Mouse (Mus musculus): ENCODE data around the gene Spaca3. TPM values are rescaled to one million over a fixed set of nuclear protein-coding genes. Genes with fewer than 3 reads are reported as not detected.
A peak's percentile ranks its signal among the peaks of the same experiment; 100 is the strongest.

Spaca3 gene
- polyA plus RNA-seq, 1 experiment from 2014 or later = not detected

DNA sequence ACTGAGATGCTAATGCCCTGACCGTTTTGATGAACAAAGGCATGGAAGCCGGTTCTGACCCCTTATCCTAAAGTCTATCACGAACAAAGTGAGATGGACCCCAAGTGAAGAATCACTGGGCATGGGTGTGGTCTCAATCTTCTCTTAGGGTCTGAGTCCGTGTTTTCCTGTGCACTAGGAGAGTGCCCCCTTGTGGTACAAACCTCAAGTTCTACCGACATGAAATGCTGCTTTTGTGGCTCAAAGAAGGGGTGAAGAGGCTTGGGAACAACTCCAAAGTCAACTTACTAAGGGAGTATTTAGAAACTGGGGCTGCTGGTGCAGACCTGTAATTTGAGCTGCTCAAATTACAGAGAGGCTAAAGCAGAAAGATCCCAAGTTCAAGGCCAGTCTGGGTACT lies 6.3 kb upstream of the Spaca3 start:
- no peak overlapping the region for H3K4me3 ChIP-seq (ENCODE audit: low read depth, low read length)
- ATAC-seq (replicated peaks; ENCODE audit: low FRiP score, low TSS enrichment, low read depth) (no peak), DNase-seq (ENCODE audit: low spot score) (no peak)
- no peak overlapping the region for H3K9ac ChIP-seq (ENCODE audit: low read length)
- H3K4me1 ChIP-seq (replicated peaks; ENCODE audit: control insufficient read depth, insufficient read depth, low read length) = no peaks in the 10 kb centered on the region
- WGBS = 48% methylated on average over 5 of the region's 5 CpGs
- H3K9me3 ChIP-seq (ENCODE audit: control insufficient read depth, low read length) = no peaks in the 10 kb centered on the region
- H3K27ac ChIP-seq (ENCODE audit: low read depth) = no peak overlapping the region
- H3K27me3 ChIP-seq (replicated peaks; ENCODE audit: control insufficient read depth, insufficient read depth, low read length) = no peaks in the 10 kb centered on the region
- no peak overlapping the region for H3K4me2 ChIP-seq (ENCODE audit: low read length)
- H3K36me3 ChIP-seq (ENCODE audit: control insufficient read depth, insufficient read depth, low read length) = no peaks in the 10 kb centered on the region

DNA sequence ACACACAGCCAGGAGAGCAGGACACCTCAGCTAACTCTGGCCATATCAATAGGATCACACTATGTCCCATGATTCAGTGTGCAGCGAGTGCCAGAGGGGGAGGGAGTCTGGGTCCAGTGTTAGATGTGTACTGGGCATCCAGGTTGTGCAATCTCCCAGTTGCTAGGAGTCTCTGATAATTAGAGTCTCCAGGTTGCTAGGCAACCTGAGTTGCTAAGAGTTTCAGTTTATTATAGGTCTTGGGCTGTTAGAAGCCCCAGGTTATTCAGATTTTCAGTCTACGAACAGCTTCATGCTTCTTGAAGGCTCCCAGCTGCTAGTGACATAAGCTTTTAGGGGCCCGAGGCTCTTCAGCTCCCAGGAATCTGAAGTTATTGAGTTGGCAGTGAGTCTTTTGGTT lies 5.2 kb upstream of the Spaca3 start:
- no peak overlapping the region for H3K9ac ChIP-seq (ENCODE audit: low read length)
- no peak overlapping the region for H3K27ac ChIP-seq (ENCODE audit: low read depth)
- H3K4me2 ChIP-seq (ENCODE audit: low read length) = no peak overlapping the region
- no peak for DNase-seq (ENCODE audit: low spot score)
- H3K4me1 ChIP-seq (replicated peaks; ENCODE audit: control insufficient read depth, insufficient read depth, low read length) = no peaks in the 10 kb centered on the region
- peak; percentile 33; the same call in 1 of the 2 replicates for ATAC-seq (replicated peaks; ENCODE audit: low FRiP score, low TSS enrichment, low read depth)
- no peaks in the 10 kb centered on the region for H3K27me3 ChIP-seq (replicated peaks; ENCODE audit: control insufficient read depth, insufficient read depth, low read length)
- 33% methylated on average over 3 of the region's 3 CpGs for WGBS
- H3K4me3 ChIP-seq (ENCODE audit: low read depth, low read length) = no peak overlapping the region
- H3K9me3 ChIP-seq (ENCODE audit: control insufficient read depth, low read length) = no peaks in the 10 kb centered on the region
- H3K36me3 ChIP-seq (ENCODE audit: control insufficient read depth, insufficient read depth, low read length) = no peaks in the 10 kb centered on the region

DNA sequence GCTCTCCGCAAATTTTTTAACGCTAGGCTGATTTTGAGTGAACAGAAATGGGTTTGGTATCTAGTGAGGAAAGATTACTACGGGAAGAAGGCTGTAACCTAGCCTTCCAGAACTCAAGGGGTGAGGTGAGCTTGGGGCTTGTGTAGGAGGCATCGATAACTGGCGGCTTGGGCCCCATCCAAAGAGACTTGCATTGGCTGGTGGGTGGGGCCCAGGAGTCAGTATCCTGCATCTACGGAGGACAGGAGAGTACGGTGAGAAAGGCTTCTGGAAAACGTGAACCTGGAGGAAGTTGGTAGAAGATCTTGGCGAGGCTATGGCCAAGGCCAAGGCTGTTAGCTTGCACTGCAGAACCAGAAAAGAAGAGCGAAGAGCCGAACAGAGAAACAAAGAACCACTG lies 3.7 kb upstream of the Spaca3 start:
- Histone ChIP-seq H3K4me1 (replicated peaks; ENCODE audit: control insufficient read depth, insufficient read depth, low read length) (no peaks in the 10 kb centered on the region), H3K4me3 (ENCODE audit: low read depth, low read length) (no peak overlapping the region), H3K27me3 (replicated peaks; ENCODE audit: control insufficient read depth, insufficient read depth, low read length) (no peaks in the 10 kb centered on the region), H3K27ac (ENCODE audit: low read depth) (no peak overlapping the region), H3K9ac (ENCODE audit: low read length) (no peak overlapping the region), H3K36me3 (ENCODE audit: control insufficient read depth, insufficient read depth, low read length) (no peaks in the 10 kb centered on the region), H3K4me2 (ENCODE audit: low read length) (no peak overlapping the region), H3K9me3 (ENCODE audit: control insufficient read depth, low read length) (no peaks in the 10 kb centered on the region)
- ATAC-seq (replicated peaks; ENCODE audit: low FRiP score, low TSS enrichment, low read depth) (no peak), DNase-seq (ENCODE audit: low spot score) (no peak)
- WGBS = 84% methylated on average over 11 of the region's 11 CpGs

DNA sequence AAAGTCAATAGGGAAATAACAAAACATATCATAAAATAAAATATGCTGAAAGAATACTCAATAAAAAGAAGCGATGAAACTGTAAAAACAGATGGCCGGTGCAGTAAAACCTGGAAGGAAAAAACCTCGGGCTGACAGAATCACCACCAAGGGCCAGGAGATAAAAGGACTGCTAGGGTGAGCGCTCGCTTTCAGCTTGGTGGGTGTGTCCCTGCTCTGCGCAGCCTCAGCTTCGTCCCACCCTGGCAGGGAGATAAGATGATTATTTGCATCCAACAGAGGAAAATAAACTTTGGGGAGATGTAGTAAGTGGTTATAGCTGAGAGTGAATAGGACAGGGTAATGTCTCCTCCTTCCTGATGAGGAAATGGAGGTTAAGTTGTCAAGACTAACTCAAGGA lies 3.3 kb upstream of the Spaca3 start:
- WGBS = 49% methylated on average over 7 of the region's 7 CpGs
- Histone ChIP-seq H3K9me3 (ENCODE audit: control insufficient read depth, low read length) (no peaks in the 10 kb centered on the region), H3K27me3 (replicated peaks; ENCODE audit: control insufficient read depth, insufficient read depth, low read length) (no peaks in the 10 kb centered on the region), H3K27ac (ENCODE audit: low read depth) (no peak overlapping the region), H3K4me3 (ENCODE audit: low read depth, low read length) (no peak overlapping the region), H3K9ac (ENCODE audit: low read length) (no peak overlapping the region), H3K4me1 (replicated peaks; ENCODE audit: control insufficient read depth, insufficient read depth, low read length) (no peaks in the 10 kb centered on the region), H3K4me2 (ENCODE audit: low read length) (no peak overlapping the region), H3K36me3 (ENCODE audit: control insufficient read depth, insufficient read depth, low read length) (no peaks in the 10 kb centered on the region)
- no peak for ATAC-seq (replicated peaks; ENCODE audit: low FRiP score, low TSS enrichment, low read depth)
- DNase-seq (ENCODE audit: low spot score) = no peak

DNA sequence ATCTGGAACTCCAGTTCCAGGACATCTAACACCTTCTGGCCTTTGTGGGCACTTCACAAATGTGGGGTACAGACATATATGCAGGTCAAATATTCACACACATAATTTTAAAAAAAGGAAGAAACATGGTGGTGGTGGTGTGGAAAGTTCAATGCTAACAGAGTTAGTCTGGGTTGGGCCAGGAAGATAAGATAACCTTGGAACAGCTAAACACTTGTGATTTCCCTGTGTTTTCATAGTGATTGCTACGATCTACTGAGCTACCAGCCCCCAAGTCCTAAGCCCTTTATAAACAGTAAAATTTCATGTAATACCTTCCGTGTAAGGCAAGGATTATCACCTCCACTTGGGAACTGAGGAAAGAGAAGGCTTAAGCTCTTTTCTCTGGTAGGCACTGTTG lies 1.3 kb upstream of the Spaca3 start:
- Histone ChIP-seq H3K4me2 (ENCODE audit: low read length) (no peak overlapping the region), H3K9ac (ENCODE audit: low read length) (no peak overlapping the region), H3K4me3 (ENCODE audit: low read depth, low read length) (no peak overlapping the region), H3K36me3 (ENCODE audit: control insufficient read depth, insufficient read depth, low read length) (no peaks in the 10 kb centered on the region), H3K4me1 (replicated peaks; ENCODE audit: control insufficient read depth, insufficient read depth, low read length) (no peaks in the 10 kb centered on the region), H3K9me3 (ENCODE audit: control insufficient read depth, low read length) (no peaks in the 10 kb centered on the region), H3K27ac (ENCODE audit: low read depth) (no peak overlapping the region), H3K27me3 (replicated peaks; ENCODE audit: control insufficient read depth, insufficient read depth, low read length) (no peaks in the 10 kb centered on the region)
- ATAC-seq (replicated peaks; ENCODE audit: low FRiP score, low TSS enrichment, low read depth) (no peak), DNase-seq (ENCODE audit: low spot score) (no peak)
- 62% methylated on average over 2 of the region's 2 CpGs for WGBS

DNA sequence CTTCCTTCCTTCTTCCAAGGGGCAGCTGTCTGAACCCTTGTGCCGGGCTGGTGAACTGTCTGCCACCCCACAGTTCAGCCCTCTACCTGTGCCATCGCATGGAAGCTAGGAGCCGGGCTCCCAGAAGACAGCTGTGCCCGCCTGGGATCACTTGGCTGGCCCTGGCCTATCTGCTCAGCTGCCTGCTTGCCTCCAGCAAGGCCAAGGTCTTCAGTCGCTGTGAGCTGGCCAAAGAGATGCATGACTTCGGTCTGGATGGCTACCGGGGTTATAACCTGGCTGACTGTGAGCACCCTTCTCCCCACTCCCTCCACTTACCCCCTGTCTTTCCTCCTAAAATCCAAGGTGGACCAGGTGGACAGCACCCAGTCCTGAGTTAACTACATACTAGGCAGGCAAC lies 4.8 kb downstream of the Spaca3 start:
- no peak for ATAC-seq (replicated peaks; ENCODE audit: low FRiP score, low TSS enrichment, low read depth)
- no peak overlapping the region for H3K4me2 ChIP-seq (ENCODE audit: low read length)
- no peak overlapping the region for H3K27ac ChIP-seq (ENCODE audit: low read depth)
- H3K4me3 ChIP-seq (ENCODE audit: low read depth, low read length) = no peak overlapping the region
- H3K36me3 ChIP-seq (ENCODE audit: control insufficient read depth, insufficient read depth, low read length) = no peaks in the 10 kb centered on the region
- H3K4me1 ChIP-seq (replicated peaks; ENCODE audit: control insufficient read depth, insufficient read depth, low read length) = no peaks in the 10 kb centered on the region
- no peaks in the 10 kb centered on the region for H3K9me3 ChIP-seq (ENCODE audit: control insufficient read depth, low read length)
- DNase-seq (ENCODE audit: low spot score) = no peak
- H3K9ac ChIP-seq (ENCODE audit: low read length) = no peak overlapping the region
- 90% methylated on average over 7 of the region's 7 CpGs for WGBS
- H3K27me3 ChIP-seq (replicated peaks; ENCODE audit: control insufficient read depth, insufficient read depth, low read length) = no peaks in the 10 kb centered on the region

DNA sequence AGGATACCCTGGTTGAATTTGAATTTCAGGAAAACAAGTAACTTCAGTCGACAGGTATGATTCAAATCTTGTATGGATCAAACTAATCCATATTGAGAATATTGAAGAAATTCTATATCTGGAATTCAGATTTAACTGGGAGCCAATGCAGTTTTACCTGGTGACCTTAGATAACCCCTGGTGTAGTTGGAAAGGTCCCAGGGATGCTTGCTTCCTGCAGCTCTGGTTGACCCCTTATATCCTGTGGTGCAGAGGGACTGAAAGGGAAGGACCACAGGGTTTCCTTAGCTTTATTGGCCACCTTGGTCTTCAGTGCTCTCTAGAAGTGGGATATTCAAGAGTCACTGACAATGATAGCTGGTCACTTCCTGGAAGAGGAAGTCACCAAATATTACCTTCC lies 9.9 kb downstream of the Spaca3 start:
- no peaks in the 10 kb centered on the region for H3K4me1 ChIP-seq (replicated peaks; ENCODE audit: control insufficient read depth, insufficient read depth, low read length)
- H3K27me3 ChIP-seq (replicated peaks; ENCODE audit: control insufficient read depth, insufficient read depth, low read length) = no peaks in the 10 kb centered on the region
- no peak overlapping the region for H3K4me2 ChIP-seq (ENCODE audit: low read length)
- H3K36me3 ChIP-seq (ENCODE audit: control insufficient read depth, insufficient read depth, low read length) = no peaks in the 10 kb centered on the region
- DNase-seq (ENCODE audit: low spot score) (no peak), ATAC-seq (replicated peaks; ENCODE audit: low FRiP score, low TSS enrichment, low read depth) (no peak)
- WGBS = 91% methylated on average over 1 of the region's 1 CpGs
- no peaks in the 10 kb centered on the region for H3K9me3 ChIP-seq (ENCODE audit: control insufficient read depth, low read length)
- H3K9ac ChIP-seq (ENCODE audit: low read length) = no peak overlapping the region
- no peak overlapping the region for H3K4me3 ChIP-seq (ENCODE audit: low read depth, low read length)
- no peak overlapping the region for H3K27ac ChIP-seq (ENCODE audit: low read depth)

DNA sequence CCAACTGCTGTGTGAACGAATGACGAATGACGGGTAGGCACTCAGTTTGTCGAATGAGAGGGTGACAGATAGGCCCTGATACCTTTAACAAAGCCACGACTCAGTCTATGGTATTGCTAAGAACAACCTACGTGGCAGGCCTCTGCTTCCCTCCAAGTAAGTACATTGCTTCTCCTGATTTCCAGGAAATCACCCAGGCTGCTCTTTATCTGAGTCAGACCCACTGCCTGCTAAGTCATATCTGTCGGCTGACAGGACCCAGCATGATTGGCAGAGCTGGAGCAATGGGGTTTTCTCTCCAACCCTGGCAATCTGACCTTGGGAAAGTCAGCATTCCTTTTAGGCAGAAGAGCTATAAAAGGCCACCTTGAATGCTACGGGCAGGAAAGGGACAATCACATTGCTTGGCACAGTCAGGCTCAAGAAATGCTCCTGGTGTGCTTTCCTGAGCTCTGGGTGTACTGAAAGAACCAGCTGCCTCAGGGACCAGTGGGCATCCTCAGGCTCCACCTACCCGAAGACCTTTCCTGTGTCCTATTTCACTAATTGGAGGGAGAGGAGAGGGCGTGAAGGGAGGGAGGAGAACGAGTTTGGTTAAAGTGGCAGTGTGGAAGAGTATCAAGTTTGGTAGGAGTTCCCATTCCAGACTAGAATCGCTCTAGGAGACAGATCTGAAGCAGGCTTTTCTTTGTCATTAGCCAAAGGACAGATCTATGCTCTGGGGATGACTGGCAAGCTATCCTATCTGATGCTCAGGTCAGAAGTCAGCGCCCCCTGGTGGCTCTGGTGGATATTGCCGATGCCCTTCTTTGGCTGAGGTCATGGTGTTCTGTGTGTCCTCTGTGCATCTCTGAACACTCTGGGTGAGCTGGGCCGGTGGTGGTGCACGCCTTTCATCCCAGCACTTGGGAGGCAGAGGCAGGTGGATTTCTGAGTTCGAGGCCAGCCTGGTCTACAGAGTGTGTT lies 14.6 kb downstream of the Spaca3 start:
- Histone ChIP-seq H3K9ac (ENCODE audit: low read length) (no peak overlapping the region), H3K4me1 (replicated peaks; ENCODE audit: control insufficient read depth, insufficient read depth, low read length) (no peaks in the 10 kb centered on the region), H3K9me3 (ENCODE audit: control insufficient read depth, low read length) (no peaks in the 10 kb centered on the region), H3K27me3 (replicated peaks; ENCODE audit: control insufficient read depth, insufficient read depth, low read length) (no peaks in the 10 kb centered on the region), H3K36me3 (ENCODE audit: control insufficient read depth, insufficient read depth, low read length) (no peaks in the 10 kb centered on the region), H3K27ac (ENCODE audit: low read depth) (no peak overlapping the region), H3K4me2 (ENCODE audit: low read length) (no peak overlapping the region), H3K4me3 (ENCODE audit: low read depth, low read length) (no peak overlapping the region)
- peak; percentile 90 for DNase-seq (ENCODE audit: low spot score)
- ATAC-seq (replicated peaks; ENCODE audit: low FRiP score, low TSS enrichment, low read depth) = no peak
- 64% methylated on average over 17 of the region's 17 CpGs for WGBS

DNA sequence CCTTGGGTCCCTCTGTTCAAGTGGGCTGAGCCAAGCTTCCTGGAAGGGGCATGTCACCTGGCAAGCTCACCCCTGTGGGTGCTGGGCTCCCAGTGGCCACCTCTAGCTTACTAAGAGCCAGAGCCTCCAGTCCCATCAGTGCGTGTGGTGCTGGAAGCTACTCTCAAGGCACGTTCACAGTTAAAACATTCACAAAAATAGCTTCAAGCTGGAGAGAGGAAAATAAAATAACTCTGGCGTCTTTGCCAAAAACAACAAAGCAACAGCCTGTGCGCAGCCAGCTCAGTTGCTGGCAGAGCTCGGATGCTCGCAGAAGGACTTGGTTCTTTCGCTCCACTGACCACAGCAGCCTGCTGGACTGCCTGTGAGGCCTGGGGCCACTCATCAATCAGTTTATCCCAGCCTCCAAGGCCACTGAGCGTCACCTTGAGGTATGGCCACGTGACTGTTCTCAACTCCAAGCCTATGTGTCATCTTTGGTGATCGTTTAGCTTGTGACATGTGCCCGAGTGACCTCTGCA lies 19.0 kb downstream of the Spaca3 start:
- 72% methylated on average over 11 of the region's 11 CpGs for WGBS
- DNase-seq (ENCODE audit: low spot score) (no peak), ATAC-seq (replicated peaks; ENCODE audit: low FRiP score, low TSS enrichment, low read depth) (no peak)
- Histone ChIP-seq H3K9me3 (ENCODE audit: control insufficient read depth, low read length) (no peaks in the 10 kb centered on the region), H3K4me3 (ENCODE audit: low read depth, low read length) (no peak overlapping the region), H3K36me3 (ENCODE audit: control insufficient read depth, insufficient read depth, low read length) (no peaks in the 10 kb centered on the region), H3K27me3 (replicated peaks; ENCODE audit: control insufficient read depth, insufficient read depth, low read length) (no peaks in the 10 kb centered on the region), H3K27ac (ENCODE audit: low read depth) (no peak overlapping the region), H3K9ac (ENCODE audit: low read length) (no peak overlapping the region), H3K4me2 (ENCODE audit: low read length) (no peak overlapping the region), H3K4me1 (replicated peaks; ENCODE audit: control insufficient read depth, insufficient read depth, low read length) (no peaks in the 10 kb centered on the region)

Measured in intestine, embryonic 14.5 days (tissue).